Comparison of ENCODE assay signal across 9 mouse cellular contexts in genomic region chr1:193386136-193386535, GRCm38 (mm10). TPM values are rescaled to one million over a fixed set of nuclear protein-coding genes. Genes with fewer than 3 reads are reported as not detected.
DNase-seq lines count a peak whose midpoint lies in the region; ATAC-seq and TF ChIP-seq lines count a peak whose summit lies in the region.
"Had no signal": no experiment of that assay in that cellular context is flagged by ENCODE, and none has a peak within 500 bp of the region (broad histone marks: within the 10 kb centered on the region; RNA-seq: fewer than 3 reads in every experiment).

No protein-coding gene starts in this region.

- no peak overlapping the region for H3K9ac ChIP-seq in forebrain, embryonic 13.5 days

- H3K36me3 ChIP-seq in forebrain, embryonic 13.5 days (ENCODE audit: poor library complexity, severe bottlenecking), result no peaks in the 10 kb centered on the region

- ATAC-seq in forebrain, embryonic 13.5 days, result peak; percentile 41

- H3K9me3 ChIP-seq in forebrain, embryonic 13.5 days (replicated peaks), result no peaks in the 10 kb centered on the region

- H3K4me1 ChIP-seq in bone marrow macrophage, adult 2 months (ENCODE audit: control insufficient read depth, insufficient read depth, low read length), result no peaks in the 10 kb centered on the region
- peaks cover 61% of the 10 kb centered on the region for H3K4me1 ChIP-seq in forebrain, embryonic 13.5 days

- peak; percentile 56 to 58 for DNase-seq in CD8-positive naive resting alpha-beta T cell, adult 2 months (ENCODE audit: low read depth in 2 of 2, low spot score in 2 of 2)
- peak; percentile 89 to 91 for DNase-seq in heart, postnatal 36 days
- peak; percentile 84 for DNase-seq in layer of hippocampus, adult 11-12 months (ENCODE audit: low spot score)
- peak; percentile 90 for DNase-seq in lung, postnatal 10 days
- DNase-seq in retina, embryonic 14.5 days (ENCODE audit: low spot score), result peak; percentile 94
- peak; percentile 82 for DNase-seq in thymus, postnatal 4 days

- H3K27me3 ChIP-seq in forebrain, embryonic 13.5 days, result peaks cover 32% of the 10 kb centered on the region; the same call in 1 of the 2 replicates

- no peak overlapping the region for H3K27ac ChIP-seq in bone marrow macrophage, adult 2 months (ENCODE audit: insufficient read depth, low read depth, low read length)
- peak overlapping the region; percentile 63 for H3K27ac ChIP-seq in forebrain, embryonic 13.5 days

- TF ChIP-seq CTCF in bone marrow macrophage, adult 2 months (IDR thresholded peaks at IDR 0.05; ENCODE audit: low read depth, low read length), result peak; percentile 66

- no peak for TF ChIP-seq POLR2A in bone marrow macrophage, adult 2 months (IDR thresholded peaks at IDR 0.05; ENCODE audit: borderline replicate concordance, low read depth, low read length)

- H3K4me2 ChIP-seq in forebrain, embryonic 13.5 days, result no peak overlapping the region

- intact Hi-C loops in heart, postnatal 36 days (cut with DNase I), result loop anchor here (1.0 to 10.0 kb wide), 6 partner anchors 61 to 1319 kb away; partner anchors contain the start of gene Plxna2

- no peak overlapping the region for H3K4me3 ChIP-seq in bone marrow macrophage, adult 2 months (ENCODE audit: insufficient read depth, low read length)
- H3K4me3 ChIP-seq in forebrain, embryonic 13.5 days, result no peak overlapping the region
- H3K4me3 ChIP-seq: erythroblast, embryonic 14.5 days had no signal

- WGBS in forebrain, embryonic 13.5 days, result under 1% methylated on average over 5 of the region's 5 CpGs

RNA-seq across cellular contexts. Expression of gene Camk1g, which starts 16.0 kb away (rescaled TPM):
- not detected in 2 replicates for polyA plus RNA-seq in bone marrow macrophage, adult 2 months (2012; ENCODE audit: insufficient read depth, insufficient read length, missing spikeins)
- polyA plus RNA-seq in forebrain, embryonic 13.5 days (2015; fragmentation: Nextera tagmentation; extraction: Ambion mirVana), result 26.7 and 30.0 TPM in 2 replicates
- total RNA-seq in heart, postnatal 36 days (2021), result 1 to 10 TPM in 1 of 2 experiments, not detected in 1; 1.0 TPM
- polyA plus RNA-seq: erythroblast, embryonic 14.5 days had no signal

Comparison
In these comparisons a context has a peak if more than half of its experiments do, and no peak if none do; other contexts are left out.
1. RNA of gene Camk1g, which starts 16.0 kb away (polyA plus RNA-seq): 26.7 to 30.0 TPM in forebrain, embryonic 13.5 days; not detected in bone marrow macrophage, adult 2 months; every median in the first group is over 10 times any median in the second.
2. Peak in every context shown above with its lines, with median percentiles within 50 percentile points of each other: DNase-seq.